Mouse (Mus musculus): Measurements from ENCODE around the gene Impg1.

DNA sequence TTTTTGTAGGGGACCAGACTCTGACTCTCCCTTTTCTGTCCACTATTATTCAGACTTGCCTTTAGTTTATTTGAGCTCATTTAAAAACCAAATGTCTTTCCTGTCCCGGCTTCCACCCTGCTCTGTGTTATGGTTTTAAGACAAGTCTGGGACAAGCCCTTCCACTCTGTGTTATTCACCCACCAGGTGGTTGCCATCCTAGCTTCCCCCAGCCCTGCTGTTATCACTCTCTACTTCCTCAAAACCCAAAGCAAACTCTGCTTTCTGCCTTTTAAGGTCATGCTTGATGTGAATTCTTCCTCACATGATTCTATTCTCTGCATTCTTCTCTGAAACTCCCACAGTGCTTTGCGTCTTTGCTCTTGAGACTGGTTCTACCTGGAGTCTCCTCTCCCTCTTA is 96.6 kb downstream of the Impg1 start:
- TF ChIP-seq CTCF (IDR thresholded peaks at IDR 0.05; ENCODE audit: control insufficient read depth, insufficient read depth, low read length) (no peak), POLR2A (IDR thresholded peaks at IDR 0.05; ENCODE audit: borderline replicate concordance, control insufficient read depth, low read depth, low read length) (no peak)

All from bone marrow, adult 2 months (tissue).